Mouse (Mus musculus) myocyte (in vitro differentiated cells): Measurements from ENCODE around the gene Cpox. TPM values are rescaled to one million over a fixed set of nuclear protein-coding genes. Genes with fewer than 3 reads are reported as not detected.

Experiments
- H3K27me3 ChIP-seq: one replicate; pipeline ENCODE4 v1.6.1; 2011; ENCODE audit not compliant: control insufficient read depth, insufficient read depth, insufficient read length
- H3K36me3 ChIP-seq: one replicate; pipeline ENCODE4 v1.6.1; 2011; ENCODE audit not compliant: control insufficient read depth, insufficient read depth
- H3K4me2 ChIP-seq: one replicate; pipeline ENCODE4 v1.6.1; 2011; ENCODE audit warnings: low read depth, control low read depth
- H3K4me3 ChIP-seq: one replicate; pipeline ENCODE4 v1.5.1; 2011; ENCODE audit warnings: mild to moderate bottlenecking, control low read depth, moderate library complexity
- H3K79me2 ChIP-seq: one replicate; pipeline ENCODE4 v1.6.1; 2011; ENCODE audit not compliant: control insufficient read depth, insufficient read depth
- H3ac ChIP-seq: one replicate; pipeline ENCODE4 v1.6.1; 2011; ENCODE audit not compliant: control insufficient read depth, insufficient read length
- CEBPB ChIP-seq: IDR thresholded peaks from 2 replicates; pipeline ENCODE4 v1.6.1; 2011; ENCODE audit warnings: mild to moderate bottlenecking, moderate library complexity; ENCODE audit not compliant: poor library complexity, insufficient read depth, severe bottlenecking
- E2F4 ChIP-seq: IDR thresholded peaks from one replicate; pipeline ENCODE4 v1.6.1; 2011; ENCODE audit warnings: mild to moderate bottlenecking, control low read depth, moderate library complexity; ENCODE audit not compliant: insufficient read depth
- MAX ChIP-seq: IDR thresholded peaks from one replicate; pipeline ENCODE4 v1.6.1; 2011; ENCODE audit warnings: low read depth, mild to moderate bottlenecking, control low read depth
- MYOD1 ChIP-seq, 3 experiments: IDR thresholded peaks; one replicate each; pipeline ENCODE4 v1.6.1; 2011; ENCODE audit warnings: control low read depth in 2 of 3, low read depth in 2 of 3, mild to moderate bottlenecking in 2 of 3, moderate library complexity in 1 of 3; ENCODE audit not compliant: insufficient read length in 2 of 3, control insufficient read depth in 1 of 3
- MYOG ChIP-seq, 3 experiments: IDR thresholded peaks; one replicate each; pipeline ENCODE4 v1.6.1; 2011; ENCODE audit warnings: control low read depth in 2 of 3, low read depth in 2 of 3, mild to moderate bottlenecking in 2 of 3; ENCODE audit not compliant: insufficient read length in 2 of 3, control insufficient read depth in 1 of 3, insufficient read depth in 1 of 3
- POLR2A ChIP-seq: IDR thresholded peaks from one replicate; pipeline ENCODE4 v1.6.1; 2011; ENCODE audit warnings: low read depth, mild to moderate bottlenecking, control low read depth, moderate library complexity; ENCODE audit not compliant: insufficient read length
- POLR2AphosphoS2 ChIP-seq: IDR thresholded peaks from one replicate; pipeline ENCODE4 v1.6.1; 2011; ENCODE audit warnings: low read depth, control low read depth; ENCODE audit not compliant: insufficient read length
- REST ChIP-seq: IDR thresholded peaks from one replicate; pipeline ENCODE4 v1.6.1; 2011; ENCODE audit warnings: mild to moderate bottlenecking, control low read depth, moderate library complexity; ENCODE audit not compliant: insufficient read depth, insufficient read length
- SRF ChIP-seq: IDR thresholded peaks from one replicate; pipeline ENCODE4 v1.6.1; 2011; ENCODE audit warnings: low read depth; ENCODE audit not compliant: control insufficient read depth, insufficient read length
- TCF12 ChIP-seq: IDR thresholded peaks from one replicate; pipeline ENCODE4 v1.6.1; 2011; ENCODE audit warnings: mild to moderate bottlenecking, control low read depth; ENCODE audit not compliant: poor library complexity, insufficient read depth, severe bottlenecking
- TCF3 ChIP-seq: IDR thresholded peaks from one replicate; pipeline ENCODE4 v1.6.1; 2011; ENCODE audit warnings: low read depth, control low read depth; ENCODE audit not compliant: insufficient read length
- USF1 ChIP-seq: IDR thresholded peaks from one replicate; pipeline ENCODE4 v1.6.1; 2011; ENCODE audit warnings: low read depth, mild to moderate bottlenecking, control low read depth, moderate library complexity
- polyA plus RNA-seq: library from polyadenylated mRNA; unstranded; fragments of >200 nt; fragmentation: generic; extraction: Trizol; gene quantifications from one replicate; pipeline ENCODE4 v1.2.1, GENCODE M21; 2012; ENCODE audit warnings: missing spikeins

Gene Cpox
- polyA plus RNA-seq, 1 experiment = 20.0 TPM

GRCm38 (mm10) chr16:58696796-58697195 lies 26.7 kb downstream of the Cpox start:
- no peak overlapping the region for H3K4me3 ChIP-seq
- TF ChIP-seq MYOD1 (IDR thresholded peaks at IDR 0.05; ENCODE audit: control insufficient read depth in 1 of 3, insufficient read length in 2 of 3, low read depth in 2 of 3) (no peak), TCF12 (no peak), POLR2AphosphoS2 (no peak), CEBPB (peak; percentile 71; the same call in 1 of the 2 replicates), TCF3 (no peak), MAX (peak; percentile 74), USF1 (no peak), MYOG (IDR thresholded peaks at IDR 0.05; ENCODE audit: control insufficient read depth in 1 of 3, insufficient read depth in 1 of 3, insufficient read length in 2 of 3, low read depth in 2 of 3) (no peak), E2F4 (no peak), POLR2A (no peak), REST (no peak), SRF (no peak)

DNA sequence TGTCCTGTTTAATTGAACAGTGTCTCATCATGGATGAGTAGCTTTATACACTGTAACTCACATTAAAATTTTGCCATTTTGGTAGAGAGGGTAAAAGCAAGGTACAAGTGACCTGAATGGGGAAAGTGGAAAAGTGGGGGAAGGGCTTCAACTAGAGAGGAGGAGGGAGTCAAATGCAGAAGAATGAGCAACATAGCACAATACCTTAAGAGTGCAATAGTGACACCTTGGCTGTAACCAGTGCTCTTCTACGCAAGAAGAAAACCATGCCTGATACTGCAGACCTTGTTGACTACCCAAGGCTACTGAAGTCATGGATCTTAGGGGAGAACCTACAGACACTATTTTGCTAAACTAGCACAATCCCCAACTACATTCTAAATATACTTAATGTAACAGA lies 27.2 kb downstream of the Cpox start:
- TF ChIP-seq POLR2A (no peak), POLR2AphosphoS2 (no peak), E2F4 (no peak), MAX (no peak), MYOG (IDR thresholded peaks at IDR 0.05; ENCODE audit: control insufficient read depth in 1 of 3, insufficient read depth in 1 of 3, insufficient read length in 2 of 3, low read depth in 2 of 3) (no peak), USF1 (no peak), REST (no peak)
- Histone ChIP-seq H3K4me2 (no peak overlapping the region), H3ac (no peak overlapping the region), H3K27me3 (no peaks in the 10 kb centered on the region), H3K79me2 (no peaks in the 10 kb centered on the region), H3K4me3 (no peak overlapping the region), H3K36me3 (no peaks in the 10 kb centered on the region)

More at GRCm38 (mm10) chr16:58696796-58697195, 26.7 kb downstream of the Cpox start:
- no peak overlapping the region for H3K4me2 ChIP-seq
- H3K36me3 ChIP-seq = no peaks in the 10 kb centered on the region
- no peaks in the 10 kb centered on the region for H3K27me3 ChIP-seq
- H3ac ChIP-seq = no peak overlapping the region
- H3K79me2 ChIP-seq = no peaks in the 10 kb centered on the region

DNA sequence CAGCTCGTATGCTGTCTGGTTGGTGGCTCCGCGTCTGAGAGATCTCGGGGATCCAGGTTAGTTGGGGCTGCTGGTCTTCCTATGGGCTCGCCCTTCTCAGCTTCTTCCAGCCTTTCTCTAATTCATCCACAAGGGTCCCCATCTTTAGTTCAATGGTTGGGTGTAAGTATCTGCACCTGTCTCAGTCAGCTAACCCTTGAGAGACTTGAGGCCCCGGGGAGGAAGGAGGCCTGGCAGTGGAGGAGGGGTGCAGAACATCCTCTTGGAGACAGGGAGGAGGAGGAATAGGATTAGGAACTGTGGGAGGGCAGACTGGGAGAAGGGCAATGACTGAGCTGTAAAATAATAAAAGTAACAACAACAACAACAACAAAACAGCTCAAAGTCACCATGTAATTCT lies 30.1 kb downstream of the Cpox start:
- H3K79me2 ChIP-seq = no peaks in the 10 kb centered on the region
- H3K36me3 ChIP-seq = no peaks in the 10 kb centered on the region
- H3K27me3 ChIP-seq = no peaks in the 10 kb centered on the region
- no peak overlapping the region for H3K4me2 ChIP-seq
- TF ChIP-seq CEBPB (no peak), POLR2A (no peak)
- no peak overlapping the region for H3K4me3 ChIP-seq
- no peak overlapping the region for H3ac ChIP-seq

DNA sequence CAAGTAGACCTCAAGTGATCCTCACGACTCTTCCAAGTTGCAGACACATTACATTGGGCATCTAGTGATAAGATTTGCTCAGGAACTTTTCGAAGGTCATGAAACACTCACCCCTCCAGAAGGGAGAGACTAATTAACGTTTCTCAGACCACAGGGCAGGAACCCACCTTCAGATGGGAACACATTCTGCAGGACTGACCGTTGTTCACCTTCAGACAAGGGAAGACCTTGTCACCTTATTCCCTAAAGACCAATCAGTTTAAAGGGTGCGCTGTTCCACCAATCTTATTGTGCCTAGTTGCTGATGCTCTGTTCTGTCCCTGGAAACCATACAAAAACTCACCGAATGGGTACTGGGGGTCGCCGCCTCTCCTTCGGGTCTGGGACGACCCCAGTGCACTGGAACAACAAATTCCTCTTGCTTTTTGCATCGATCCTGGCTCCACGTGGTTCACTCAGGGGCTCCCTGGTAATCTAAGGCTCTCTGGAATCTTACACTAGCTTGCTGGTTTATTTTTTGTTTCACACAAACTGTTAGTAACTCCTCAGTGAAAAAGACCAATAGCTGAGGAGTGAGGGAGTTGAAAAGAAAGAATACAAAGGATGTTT lies 30.8 kb downstream of the Cpox start:
- peak overlapping the region; percentile 67 for H3K4me2 ChIP-seq
- no peaks in the 10 kb centered on the region for H3K36me3 ChIP-seq
- H3K4me3 ChIP-seq = no peak overlapping the region
- no peaks in the 10 kb centered on the region for H3K79me2 ChIP-seq
- H3K27me3 ChIP-seq = no peaks in the 10 kb centered on the region
- TF ChIP-seq POLR2A (no peak), E2F4 (no peak), POLR2AphosphoS2 (no peak), CEBPB (no peak), USF1 (no peak), TCF12 (no peak), MYOG (IDR thresholded peaks at IDR 0.05; ENCODE audit: control insufficient read depth in 1 of 3, insufficient read depth in 1 of 3, insufficient read length in 2 of 3, low read depth in 2 of 3) (no peak), REST (no peak), MYOD1 (IDR thresholded peaks at IDR 0.05; ENCODE audit: control insufficient read depth in 1 of 3, insufficient read length in 2 of 3, low read depth in 2 of 3) (no peak), MAX (no peak), SRF (no peak), TCF3 (no peak)
- H3ac ChIP-seq = no peak overlapping the region

DNA sequence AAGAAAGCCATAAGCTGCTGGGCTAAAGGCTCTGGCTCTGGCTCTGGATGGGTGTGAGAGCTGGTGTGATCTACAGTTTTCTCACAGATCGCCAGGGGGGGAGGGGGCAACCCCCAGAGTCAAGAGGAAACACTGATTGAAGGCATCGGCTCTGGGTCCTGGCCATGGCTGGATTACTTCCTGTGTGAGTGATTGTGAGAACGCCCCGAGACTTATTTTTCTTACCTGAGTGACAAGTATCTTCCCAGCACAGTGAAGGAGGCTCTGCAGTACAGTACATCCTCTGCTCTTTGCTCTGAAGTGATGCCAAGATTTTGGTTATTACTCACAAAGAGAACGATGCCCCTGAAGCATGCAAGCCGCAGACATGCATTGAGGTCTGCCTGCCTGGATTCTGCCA lies 31.7 kb downstream of the Cpox start:
- no peak overlapping the region for H3K4me3 ChIP-seq
- peak overlapping the region; percentile 67 for H3K4me2 ChIP-seq
- TF ChIP-seq POLR2AphosphoS2 (no peak), TCF3 (no peak), MYOD1 (IDR thresholded peaks at IDR 0.05; ENCODE audit: control insufficient read depth in 1 of 3, insufficient read length in 2 of 3, low read depth in 2 of 3) (no peak), USF1 (no peak)
- no peaks in the 10 kb centered on the region for H3K27me3 ChIP-seq
- H3ac ChIP-seq = no peak overlapping the region
- no peaks in the 10 kb centered on the region for H3K36me3 ChIP-seq
- no peaks in the 10 kb centered on the region for H3K79me2 ChIP-seq
